Mouse (Mus musculus) naive thymus-derived CD4-positive, alpha-beta T cell, adult 2 months (primary cell): ENCODE results near the gene Gm20521.

Experiments used
- DNase-seq: peaks from one replicate; pipeline ENCODE4 v3.0.0-alpha.2; 2011; ENCODE audit warnings: low read depth

Gene Gm20521

GRCm38 (mm10) chr14:54893651-54894181, 10.5 kb downstream of the Gm20521 start:
- peak; percentile 99 for DNase-seq

GRCm38 (mm10) chr14:54894296-54895151, 11.3 kb downstream of the Gm20521 start:
- DNase-seq, result peak; percentile 43

GRCm38 (mm10) chr14:54897445-54897844, 14.2 kb downstream of the Gm20521 start:
- no peak for DNase-seq

GRCm38 (mm10) chr14:54900383-54900782, 17.1 kb downstream of the Gm20521 start:
- peak; percentile 83 for DNase-seq

GRCm38 (mm10) chr14:54903641-54904040, 20.4 kb downstream of the Gm20521 start:
- DNase-seq, result no peak

- no peak for DNase-seq
Observed at GRCm38 (mm10) chr14:54908682-54909081, 25.4 kb downstream of the Gm20521 start.

GRCm38 (mm10) chr14:54912109-54912850, 29.0 kb downstream of the Gm20521 start:
- DNase-seq, result no peak

- DNase-seq, result peak; percentile 55
Observed at GRCm38 (mm10) chr14:54912886-54913285, 29.6 kb downstream of the Gm20521 start, which contains the start of gene Slc22a17. Slc22a17 (minus strand) TSS chr14:54913132.

GRCm38 (mm10) chr14:54913343-54913742, 30.1 kb downstream of the Gm20521 start:
- no peak for DNase-seq

- no peak for DNase-seq
Observed at GRCm38 (mm10) chr14:54920076-54920685, 36.9 kb downstream of the Gm20521 start.

- DNase-seq, result no peak
Observed at GRCm38 (mm10) chr14:54924641-54925348, 41.6 kb downstream of the Gm20521 start.

- DNase-seq, result no peak
Observed at GRCm38 (mm10) chr14:54925349-54926342, 42.4 kb downstream of the Gm20521 start, which contains the start of gene Efs. Efs (minus strand) TSS chr14:54926126.

- DNase-seq, result no peak
Observed at GRCm38 (mm10) chr14:54926401-54927158, 43.3 kb downstream of the Gm20521 start.

- no peak for DNase-seq
Observed at GRCm38 (mm10) chr14:54927296-54927695, 44.1 kb downstream of the Gm20521 start.

GRCm38 (mm10) chr14:54929801-54930200, 46.6 kb downstream of the Gm20521 start:
- DNase-seq, result no peak

- DNase-seq, result no peak
Observed at GRCm38 (mm10) chr14:54930431-54930830, 47.2 kb downstream of the Gm20521 start.

- DNase-seq, result no peak
Observed at GRCm38 (mm10) chr14:54932645-54933150, 49.5 kb downstream of the Gm20521 start, which contains the start of gene Il25. Il25 (plus strand) TSS chr14:54932695.

- DNase-seq, result no peak
Observed at GRCm38 (mm10) chr14:54935904-54936830, 52.9 kb downstream of the Gm20521 start, which contains the start of gene Cmtm5. Cmtm5 (plus strand) TSS chr14:54936261.
